In the genomic region with DNA sequence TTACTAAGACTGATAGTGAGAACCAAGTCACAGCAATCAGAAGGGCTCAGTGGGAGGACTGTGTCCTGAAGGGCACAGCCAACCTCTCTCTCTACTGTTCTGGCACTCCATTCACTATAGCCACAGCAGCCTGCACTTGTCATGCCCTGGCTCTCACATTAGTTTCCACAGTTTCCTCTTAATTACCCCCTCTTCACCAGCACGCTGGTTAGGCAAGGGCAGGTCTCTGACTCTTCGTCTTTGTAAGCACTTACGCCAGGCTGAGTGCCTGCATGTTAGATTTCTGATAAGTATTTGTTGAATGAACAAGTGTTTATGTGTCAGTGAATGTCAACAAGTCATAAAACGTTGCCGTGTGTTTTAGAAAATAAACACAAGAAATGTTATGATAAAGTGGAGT, we compare ENCODE assay signal across 24 mouse cellular contexts.
DNase-seq lines count a peak whose midpoint lies in the region; ATAC-seq and TF ChIP-seq lines count a peak whose summit lies in the region.
"Had no signal": no experiment of that assay in that cellular context is flagged by ENCODE, and none has a peak within 500 bp of the region (broad histone marks: within the 10 kb centered on the region; RNA-seq: fewer than 3 reads in every experiment).

No protein-coding gene starts in this region.

- TF ChIP-seq CTCF in heart, postnatal 0 days (IDR thresholded peaks at IDR 0.05; ENCODE audit: low read depth), result no peak
- no peak for TF ChIP-seq CTCF in thymus, adult 2 months (IDR thresholded peaks at IDR 0.05; ENCODE audit: borderline replicate concordance, control insufficient read depth, extremely low read depth, insufficient read depth, low read length, poor library complexity)

- H3K4me2 ChIP-seq in heart, postnatal 0 days (ENCODE audit: low read depth, low read length), result no peak overlapping the region
- H3K4me2 ChIP-seq in midbrain, embryonic 11.5 days, result no peak overlapping the region
- H3K4me2 ChIP-seq in midbrain, embryonic 15.5 days, result no peak overlapping the region
- H3K4me2 ChIP-seq: forebrain, embryonic 13.5 days; heart, embryonic 11.5 days; hindbrain, embryonic 14.5 days had no signal

- TF ChIP-seq EP300 in heart, postnatal 0 days (IDR thresholded peaks at IDR 0.05; ENCODE audit: low read depth), result no peak

- WGBS in heart, postnatal 0 days, result 28% methylated on average over 5 of the region's 5 CpGs
- WGBS in midbrain, embryonic 11.5 days, result 86% methylated on average over 5 of the region's 5 CpGs
- 74% methylated on average over 5 of the region's 5 CpGs for WGBS in midbrain, embryonic 15.5 days
- WGBS in thymus, adult 2 months, result 90% methylated on average over 5 of the region's 5 CpGs

- no peak overlapping the region for H3K4me3 ChIP-seq in heart, postnatal 0 days (ENCODE audit: low read depth, low read length)
- H3K4me3 ChIP-seq in midbrain, embryonic 11.5 days (ENCODE audit: low read depth, low read length), result no peak overlapping the region
- H3K4me3 ChIP-seq in midbrain, embryonic 15.5 days, result no peak overlapping the region
- H3K4me3 ChIP-seq in thymus, adult 2 months (ENCODE audit: control insufficient read depth, insufficient read depth, low read length), result no peak overlapping the region
- H3K4me3 ChIP-seq: forebrain, embryonic 10.5 days; forebrain, embryonic 13.5 days had no signal

- H3K27me3 ChIP-seq in heart, postnatal 0 days (ENCODE audit: control insufficient read depth, insufficient read depth, low read length), result no peaks in the 10 kb centered on the region
- no peaks in the 10 kb centered on the region for H3K27me3 ChIP-seq in midbrain, embryonic 11.5 days (ENCODE audit: control insufficient read depth, insufficient read depth, low read length)
- H3K27me3 ChIP-seq in midbrain, embryonic 15.5 days (replicated peaks), result no peaks in the 10 kb centered on the region
- no peaks in the 10 kb centered on the region for H3K27me3 ChIP-seq in thymus, adult 2 months (ENCODE audit: control insufficient read depth, insufficient read depth, low read length)
- H3K27me3 ChIP-seq: forebrain, embryonic 13.5 days had no signal

- TF ChIP-seq POLR2A in thymus, adult 2 months (IDR thresholded peaks at IDR 0.05; ENCODE audit: control insufficient read depth, extremely low read depth, insufficient read depth, low read length, poor library complexity), result no peak

- no peaks in the 10 kb centered on the region for H3K36me3 ChIP-seq in heart, postnatal 0 days (replicated peaks; ENCODE audit: control insufficient read depth, insufficient read depth, low read length)
- no peaks in the 10 kb centered on the region for H3K36me3 ChIP-seq in midbrain, embryonic 11.5 days (ENCODE audit: control insufficient read depth, insufficient read depth, low read length)
- no peaks in the 10 kb centered on the region for H3K36me3 ChIP-seq in midbrain, embryonic 15.5 days (replicated peaks)
- no peaks in the 10 kb centered on the region for H3K36me3 ChIP-seq in thymus, adult 2 months (ENCODE audit: control insufficient read depth, insufficient read depth, low read length)
- H3K36me3 ChIP-seq: forebrain, embryonic 10.5 days; G1E had no signal

- H3K27ac ChIP-seq in heart, postnatal 0 days (ENCODE audit: low read depth), result no peak overlapping the region
- no peak overlapping the region for H3K27ac ChIP-seq in midbrain, embryonic 11.5 days (ENCODE audit: low read depth, low read length)
- no peak overlapping the region for H3K27ac ChIP-seq in midbrain, embryonic 15.5 days
- no peak overlapping the region for H3K27ac ChIP-seq in thymus, adult 2 months (ENCODE audit: control insufficient read depth, insufficient read depth, low read length)
- H3K27ac ChIP-seq: forebrain, embryonic 10.5 days; forebrain, embryonic 13.5 days; hindbrain, embryonic 14.5 days; hindbrain, postnatal 0 days had no signal

- H3K9ac ChIP-seq in heart, postnatal 0 days (replicated peaks; ENCODE audit: low read depth, low read length), result no peak overlapping the region
- H3K9ac ChIP-seq in midbrain, embryonic 11.5 days (ENCODE audit: low read length), result no peak overlapping the region
- no peak overlapping the region for H3K9ac ChIP-seq in midbrain, embryonic 15.5 days
- H3K9ac ChIP-seq: forebrain, embryonic 13.5 days; forebrain, postnatal 0 days; hindbrain, embryonic 14.5 days had no signal

- no peak for DNase-seq in heart, postnatal 0 days (ENCODE audit: low spot score)
- no peak for DNase-seq in heart, adult 18-20 months
- peak; percentile 75 for DNase-seq in midbrain, embryonic 11.5 days (ENCODE audit: low spot score, missing footprints)
- peak; percentile 17 for DNase-seq in lung, postnatal 25 days (ENCODE audit: low spot score)
- no peak for DNase-seq in adrenal gland, postnatal 10 days
- DNase-seq in thymus, adult 2 months, result no peak
- DNase-seq: adrenal gland, adult 2 months; adrenal gland, postnatal 25 days; B cell, adult 2 months; cerebellum, adult 18-20 months; cerebellum, adult 9-10 months; cerebellum, postnatal 14 days; forebrain, postnatal 0 days; gastrocnemius, postnatal 25 days; heart, postnatal 10 days; heart, postnatal 4 days had no signal

- H3K4me1 ChIP-seq in heart, postnatal 0 days (ENCODE audit: control insufficient read depth, insufficient read depth), result no peaks in the 10 kb centered on the region
- H3K4me1 ChIP-seq in midbrain, embryonic 11.5 days (ENCODE audit: control insufficient read depth, insufficient read depth, low read length), result peaks cover 5% of the 10 kb centered on the region; the same call in 1 of the 2 replicates
- H3K4me1 ChIP-seq in midbrain, embryonic 15.5 days, result peaks cover 9% of the 10 kb centered on the region; the same call in 1 of the 2 replicates
- no peaks in the 10 kb centered on the region; the same call in 1 of the 2 replicates for H3K4me1 ChIP-seq in thymus, adult 2 months (replicated peaks; ENCODE audit: control insufficient read depth, insufficient read depth, low read length)

- peak; percentile 49; the same call in 1 of the 2 replicates for ATAC-seq in heart, postnatal 0 days (ENCODE audit: insufficient read depth, low read depth)
- ATAC-seq in midbrain, embryonic 11.5 days (ENCODE audit: low FRiP score), result no peak
- no peak for ATAC-seq in midbrain, embryonic 15.5 days (replicated peaks)
- ATAC-seq: forebrain, embryonic 13.5 days; forebrain, postnatal 0 days; hindbrain, postnatal 0 days; inflammation-experienced regulatory T-cells, adult 6 months had no signal

- H3K9me3 ChIP-seq in heart, postnatal 0 days (replicated peaks; ENCODE audit: control insufficient read depth, low read length), result no peaks in the 10 kb centered on the region
- no peaks in the 10 kb centered on the region for H3K9me3 ChIP-seq in midbrain, embryonic 11.5 days (ENCODE audit: control insufficient read depth, low read length)
- H3K9me3 ChIP-seq in midbrain, embryonic 15.5 days, result no peaks in the 10 kb centered on the region
- H3K9me3 ChIP-seq: forebrain, embryonic 10.5 days; forebrain, embryonic 13.5 days; G1E had no signal

Comparison
In these comparisons a context has a peak if more than half of its experiments do, and no peak if none do; other contexts are left out.
1. DNase-seq: peak in midbrain, embryonic 11.5 days (single experiment) and lung, postnatal 25 days (single experiment); none in heart, postnatal 0 days (single experiment), heart, adult 18-20 months (0 of 2), adrenal gland, postnatal 10 days (single experiment) and thymus, adult 2 months (single experiment).